Mouse (Mus musculus) liver, embryonic 14.5 days (tissue): ENCODE data around the gene Nccrp1.

Source experiments
- CTCF ChIP-seq: IDR thresholded peaks from 2 replicates; pipeline ENCODE4 v1.5.1; 2016; ENCODE audit warnings: antibody characterized with exemption, low read depth, control low read depth
- EP300 ChIP-seq: IDR thresholded peaks from 2 replicates; pipeline ENCODE4 v1.6.1; 2016; ENCODE audit warnings: antibody characterized with exemption, low read depth

DNA sequence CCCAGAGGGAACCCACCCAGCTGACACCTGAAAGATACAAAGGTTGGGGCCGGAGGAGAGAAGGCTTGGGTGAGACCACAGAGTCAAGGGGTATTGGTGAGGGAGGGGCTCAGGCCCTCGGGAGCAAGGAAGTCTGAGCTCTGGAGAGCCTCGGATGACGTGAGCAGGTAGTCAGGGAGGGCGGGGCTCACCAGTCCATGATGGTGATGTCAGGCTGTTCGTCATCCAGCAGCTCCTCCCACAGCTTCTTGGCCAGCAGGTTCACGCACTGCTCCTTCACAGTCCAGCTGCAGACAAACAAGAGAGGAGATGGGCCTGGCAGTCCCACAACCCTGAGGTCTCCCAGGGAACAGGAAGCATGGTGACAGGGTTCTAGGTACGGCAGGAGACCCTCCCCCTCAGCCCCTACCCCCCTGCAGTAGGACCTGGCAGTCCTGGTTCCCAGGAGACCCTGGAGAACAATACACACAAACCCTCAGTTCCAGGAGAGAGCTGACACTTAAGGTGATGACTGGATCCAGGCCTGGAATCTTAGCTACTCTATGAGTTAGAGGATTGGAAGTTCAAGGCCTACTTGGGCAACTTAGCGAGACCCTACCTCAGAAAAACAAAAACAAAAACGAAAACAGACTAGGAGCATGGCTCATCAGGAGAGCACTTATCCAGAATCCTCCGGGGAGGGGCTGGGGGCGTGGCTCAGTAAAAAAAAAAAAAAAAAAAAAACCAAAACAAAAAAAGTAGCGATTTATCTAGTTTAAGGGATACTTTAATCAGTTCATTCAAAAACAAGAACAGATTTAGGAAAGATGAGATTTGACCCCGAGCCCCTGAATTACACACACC is 1.8 kb downstream of the Nccrp1 start:
- TF ChIP-seq CTCF, result no peak
- TF ChIP-seq EP300, result no peak
